Mouse (Mus musculus) kidney, embryonic 16.5 days (tissue): ENCODE results near the gene Duox2. TPM values are rescaled to one million over a fixed set of nuclear protein-coding genes. Genes with fewer than 3 reads are reported as not detected.

Source experiments
- ATAC-seq: fragments of 200-750 bp; cut with Nextera tagmentation; 2 replicates; pipeline ENCODE4 v1.8.0; 2017; ENCODE audit warnings: moderate TSS enrichment; ENCODE audit not compliant: low FRiP score, low TSS enrichment
- H3K27ac ChIP-seq: fragments of 300-500 bp; sonication (generic); 2 replicates; pipeline ENCODE4 v1.5.1; 2014; ENCODE audit warnings: low read length
- H3K27me3 ChIP-seq: fragments of 300-500 bp; sonication (generic); 2 replicates; pipeline ENCODE4 v1.6.1; 2014; ENCODE audit warnings: low read length, control low read depth, mixed read lengths; ENCODE audit not compliant: insufficient read depth
- H3K36me3 ChIP-seq: fragments of 300-500 bp; sonication (generic); 2 replicates; pipeline ENCODE4 v1.6.1; 2014; ENCODE audit warnings: low read length, control low read depth, mixed read lengths; ENCODE audit not compliant: insufficient read depth
- H3K4me1 ChIP-seq: fragments of 300-500 bp; sonication (generic); 2 replicates; pipeline ENCODE4 v1.6.1; 2014; ENCODE audit warnings: low read length, control low read depth, mixed read lengths; ENCODE audit not compliant: insufficient read depth
- H3K4me2 ChIP-seq: fragments of 300-500 bp; sonication (generic); replicated peaks from 2 replicates; pipeline ENCODE4 v1.6.1; 2014; ENCODE audit warnings: low read depth, low read length
- H3K4me3 ChIP-seq: fragments of 300-500 bp; sonication (generic); 2 replicates; pipeline ENCODE4 v1.5.1; 2014; ENCODE audit warnings: mild to moderate bottlenecking, low read length
- H3K9ac ChIP-seq: fragments of 300-500 bp; sonication (generic); replicated peaks from 2 replicates; pipeline ENCODE4 v1.6.1; 2014; ENCODE audit warnings: low read length
- H3K9me3 ChIP-seq: fragments of 300-500 bp; sonication (generic); 2 replicates; pipeline ENCODE4 v1.6.1; 2016; ENCODE audit warnings: low read length, control low read depth
- WGBS: fragments of 180-500 bp; shearing (Covaris S2); extraction: QIAGEN DNeasy Blood & Tissue Kit; methylation state at CpG from one replicate; pipeline ENCODE4 v1.1.7; 2014; 5-methylcytosine and 5-hydroxymethylcytosine counted together
- polyA plus RNA-seq: library from polyadenylated mRNA; unstranded; fragments of >200 nt; fragmentation: Nextera tagmentation; extraction: Ambion mirVana; gene quantifications from 2 replicates; pipeline ENCODE4 v1.2.1, GENCODE M21; 2015

The Duox2 gene
- polyA plus RNA-seq, 1 experiment from 2014 or later, result 0.06 TPM

GRCm38 (mm10) chr2:122231616-122232015 lies 66.6 kb downstream of the Duox2 start:
- H3K9me3 ChIP-seq, result no peaks in the 10 kb centered on the region
- WGBS, result 88% methylated on average over 9 of the region's 9 CpGs

GRCm38 (mm10) chr2:122230395-122230794 lies 67.9 kb downstream of the Duox2 start:
- Histone ChIP-seq H3K4me3 (no peak overlapping the region), H3K4me2 (no peak overlapping the region), H3K27me3 (no peaks in the 10 kb centered on the region), H3K9me3 (no peaks in the 10 kb centered on the region), H3K27ac (no peak overlapping the region), H3K9ac (no peak overlapping the region), H3K4me1 (0 out of 2 replicates have a peak, but pooled peaks cover 4% of the 10 kb centered on the region), H3K36me3 (no peaks in the 10 kb centered on the region)
- ATAC-seq, result no peak
- WGBS, result 85% methylated on average over 6 of the region's 6 CpGs

More at GRCm38 (mm10) chr2:122231616-122232015, 66.6 kb downstream of the Duox2 start:
- no peaks in the 10 kb centered on the region for H3K36me3 ChIP-seq
- no peak overlapping the region for H3K27ac ChIP-seq
- no peak for ATAC-seq
- no peak overlapping the region for H3K9ac ChIP-seq
- no peak overlapping the region for H3K4me3 ChIP-seq
- no peak overlapping the region for H3K4me2 ChIP-seq
- no peaks in the 10 kb centered on the region for H3K27me3 ChIP-seq
- 0 out of 2 replicates have a peak, but pooled peaks cover 4% of the 10 kb centered on the region for H3K4me1 ChIP-seq

Other genes with a start within 250 kb of the Duox2 start
- gene Spg11, start 180.1 kb downstream of the Duox2 start, polyA plus RNA-seq, result 8.8 and 9.3 TPM in 2 replicates
- gene B2m, start 150.8 kb downstream of the Duox2 start, polyA plus RNA-seq, result 221 and 232 TPM in 2 replicates
- not detected in 2 replicates for gene Trim69, start 137.7 kb downstream of the Duox2 start, polyA plus RNA-seq
- not detected in 2 replicates for gene Patl2, start 112.3 kb downstream of the Duox2 start, polyA plus RNA-seq
- gene Terb2, start 112.2 kb downstream of the Duox2 start, polyA plus RNA-seq, result not detected in 2 replicates
- gene Sord, start 63.7 kb downstream of the Duox2 start, polyA plus RNA-seq, result 62.2 and 62.4 TPM in 2 replicates
- not detected in 2 replicates for gene Duoxa2, start 451 bp upstream of the Duox2 start, polyA plus RNA-seq
- gene Duoxa1, start 15.3 kb upstream of the Duox2 start, polyA plus RNA-seq, result 0.15 TPM in 1 of 2 replicates, not detected in the other
- 0.05 TPM in 1 of 2 replicates, not detected in the other for gene Duox1, start 17.2 kb upstream of the Duox2 start, polyA plus RNA-seq
- 2.0 and 2.3 TPM in 2 replicates for gene Shf, start 70.7 kb upstream of the Duox2 start, polyA plus RNA-seq
- gene Slc28a2, start 128.0 kb upstream of the Duox2 start, polyA plus RNA-seq, result 0.60 TPM in 2 replicates
- gene Gm14085, start 186.5 kb upstream of the Duox2 start, polyA plus RNA-seq, result 0.07 and 0.08 TPM in 2 replicates